Mouse (Mus musculus) hindlimb bud, embryonic 11.5 days (tissue): ENCODE results near the gene Aff3.

ENCODE experiments used
- DNase-seq: peaks from one replicate; pipeline ENCODE4 v3.0.0-alpha.2; 2012; ENCODE audit warnings: low read depth, low spot score; ENCODE audit errors: extremely low spot score

The Aff3 gene

GRCm38 (mm10) chr1:38658376-38658775 is 6.4 kb downstream of the Aff3 start:
- DNase-seq, result no peak

DNA sequence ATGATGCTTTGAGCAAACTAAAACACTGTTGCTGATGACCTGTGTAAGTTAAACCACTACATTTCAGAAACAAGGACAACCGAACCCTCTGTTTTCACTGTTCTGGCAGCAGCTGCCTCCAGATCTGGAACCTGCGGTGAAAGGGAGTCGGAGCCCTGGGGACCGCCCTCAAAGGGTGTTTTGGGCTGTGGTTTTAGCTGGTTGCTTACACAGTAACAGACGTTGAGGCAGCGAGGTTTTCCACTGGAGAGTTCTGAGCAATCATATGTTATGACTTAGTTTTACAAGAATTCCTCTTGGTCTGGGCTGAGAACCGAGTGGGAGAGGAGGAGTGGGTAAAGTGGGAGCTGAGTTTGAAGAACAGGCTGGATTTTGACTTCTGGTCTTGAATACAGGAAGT is 7.1 kb downstream of the Aff3 start:
- DNase-seq, result no peak

DNA sequence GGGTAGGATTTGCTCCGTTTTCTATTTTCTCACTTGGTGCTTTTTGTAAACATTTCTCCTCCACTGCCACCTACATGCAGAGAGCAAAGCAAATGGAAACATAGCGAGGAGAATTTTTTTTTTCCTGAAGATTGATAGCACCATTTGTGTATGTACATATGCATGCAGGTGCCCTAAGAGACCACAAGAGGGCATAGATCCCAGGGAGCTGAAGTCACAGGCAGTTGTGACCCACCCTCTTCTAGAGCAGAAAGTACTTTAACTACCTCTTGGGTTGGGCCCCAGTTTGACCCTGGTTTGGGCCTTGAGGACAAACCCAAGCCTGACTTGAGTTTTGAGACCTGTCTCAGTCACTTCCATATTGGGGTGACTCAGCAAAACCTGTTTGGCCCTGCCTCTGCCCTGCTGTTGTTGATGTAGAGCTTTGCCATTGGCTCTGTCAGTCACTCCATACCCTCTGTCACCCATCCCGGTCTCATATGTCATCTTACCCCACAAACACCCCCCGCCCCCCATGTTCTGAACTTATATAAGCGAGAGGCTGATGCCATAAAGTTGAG is 9.7 kb downstream of the Aff3 start:
- DNase-seq, result no peak

DNA sequence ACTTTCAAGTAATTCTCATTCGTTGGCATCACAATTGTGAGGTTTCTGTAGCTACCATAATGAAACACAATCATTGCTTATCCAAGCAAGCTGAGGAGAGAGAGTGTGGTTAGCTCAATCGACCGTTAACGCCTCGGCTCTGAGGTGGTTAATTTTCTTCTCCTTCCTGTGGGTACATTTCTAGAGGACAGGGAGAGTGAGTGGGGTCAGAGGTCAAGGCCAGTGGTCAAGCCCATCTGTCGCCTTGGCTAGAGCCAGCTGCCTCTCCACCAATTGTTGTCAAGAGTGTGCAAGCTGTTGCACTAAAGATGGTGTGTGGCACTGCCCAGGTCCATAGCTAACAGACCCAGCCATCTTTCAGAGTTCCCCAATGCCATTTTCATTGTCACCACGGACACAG is 14.7 kb downstream of the Aff3 start:
- no peak for DNase-seq

GRCm38 (mm10) chr1:38649174-38649573 is 15.6 kb downstream of the Aff3 start:
- DNase-seq, result no peak

DNA sequence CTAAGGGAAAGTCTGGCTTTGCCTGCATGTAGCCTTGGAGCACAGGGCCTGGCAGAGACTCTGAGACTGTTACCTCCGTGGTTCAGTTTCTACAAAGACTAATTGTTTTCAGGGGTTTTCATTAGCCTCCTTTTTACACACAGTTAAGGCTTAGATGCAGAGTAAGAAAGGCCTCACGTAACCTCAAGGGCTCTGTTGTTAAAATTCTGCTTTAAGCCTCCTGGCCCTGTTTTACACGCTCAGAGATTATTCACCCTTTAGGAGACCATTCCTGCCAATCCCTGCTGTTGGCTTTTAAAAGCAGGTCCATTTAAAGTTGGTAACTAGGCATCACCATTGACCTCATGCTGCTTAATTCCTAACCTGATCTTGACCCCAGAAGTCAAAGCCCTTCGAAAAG is 22.5 kb downstream of the Aff3 start:
- DNase-seq, result no peak

DNA sequence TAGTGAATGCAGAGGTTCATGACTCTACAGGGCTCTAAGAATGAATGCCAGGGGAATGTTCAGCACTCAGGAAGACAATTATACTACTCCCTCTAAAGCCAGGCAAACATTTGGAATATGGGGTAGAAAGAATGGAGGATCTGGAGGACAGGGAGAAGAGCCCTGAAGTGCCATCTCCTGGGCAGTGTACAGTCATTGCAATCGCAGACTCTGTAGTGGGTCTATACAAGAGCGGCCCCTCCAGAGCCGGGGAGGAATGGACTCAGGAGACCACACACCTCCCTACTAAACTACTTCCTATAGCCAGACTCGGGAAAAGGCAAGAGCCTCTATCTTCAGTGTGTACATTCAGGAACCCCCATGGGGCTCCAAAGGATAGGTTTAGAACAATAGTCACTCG is 25.1 kb downstream of the Aff3 start:
- DNase-seq, result no peak

DNA sequence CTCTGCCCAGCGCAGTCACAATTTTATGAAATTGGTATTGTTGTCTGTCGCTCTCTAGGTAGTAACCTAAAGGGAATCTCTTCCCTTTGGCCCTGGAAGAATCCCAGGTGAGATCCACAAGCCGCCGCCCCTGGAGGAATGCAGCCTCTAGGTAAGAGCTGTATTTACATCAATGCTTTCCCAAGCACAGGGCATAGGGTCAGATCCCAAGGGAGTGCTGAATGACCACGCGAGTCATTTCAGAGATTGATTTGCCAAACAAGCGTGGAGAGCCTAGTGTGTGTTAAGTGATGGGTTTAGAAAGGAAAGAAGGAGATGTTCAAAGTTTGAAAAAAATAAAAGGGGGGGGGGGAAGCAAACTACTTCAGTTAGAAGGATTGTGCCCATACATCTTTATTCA is 29.2 kb downstream of the Aff3 start:
- no peak for DNase-seq

DNA sequence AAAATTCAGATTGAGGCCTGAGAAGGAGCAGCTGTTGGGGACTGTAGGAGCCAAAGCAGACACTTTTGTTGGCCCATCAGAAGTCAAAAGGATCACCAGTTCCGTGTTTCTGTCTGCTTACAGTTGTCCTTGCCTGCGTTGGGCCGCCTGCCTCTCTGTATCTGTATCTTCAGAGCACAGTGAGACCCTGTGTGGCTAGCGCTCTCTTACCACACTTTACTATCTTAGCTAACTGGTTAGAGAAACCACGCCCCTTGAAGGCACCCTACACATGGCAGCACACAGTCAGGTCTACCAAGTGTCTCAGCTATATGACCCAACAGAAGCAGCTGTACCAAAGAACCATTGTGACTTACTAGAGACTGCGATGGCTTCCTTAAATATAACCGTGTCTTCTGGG is 30.7 kb downstream of the Aff3 start:
- no peak for DNase-seq

- no peak for DNase-seq
Observed at GRCm38 (mm10) chr1:38632461-38633180, 32.1 kb downstream of the Aff3 start.

DNA sequence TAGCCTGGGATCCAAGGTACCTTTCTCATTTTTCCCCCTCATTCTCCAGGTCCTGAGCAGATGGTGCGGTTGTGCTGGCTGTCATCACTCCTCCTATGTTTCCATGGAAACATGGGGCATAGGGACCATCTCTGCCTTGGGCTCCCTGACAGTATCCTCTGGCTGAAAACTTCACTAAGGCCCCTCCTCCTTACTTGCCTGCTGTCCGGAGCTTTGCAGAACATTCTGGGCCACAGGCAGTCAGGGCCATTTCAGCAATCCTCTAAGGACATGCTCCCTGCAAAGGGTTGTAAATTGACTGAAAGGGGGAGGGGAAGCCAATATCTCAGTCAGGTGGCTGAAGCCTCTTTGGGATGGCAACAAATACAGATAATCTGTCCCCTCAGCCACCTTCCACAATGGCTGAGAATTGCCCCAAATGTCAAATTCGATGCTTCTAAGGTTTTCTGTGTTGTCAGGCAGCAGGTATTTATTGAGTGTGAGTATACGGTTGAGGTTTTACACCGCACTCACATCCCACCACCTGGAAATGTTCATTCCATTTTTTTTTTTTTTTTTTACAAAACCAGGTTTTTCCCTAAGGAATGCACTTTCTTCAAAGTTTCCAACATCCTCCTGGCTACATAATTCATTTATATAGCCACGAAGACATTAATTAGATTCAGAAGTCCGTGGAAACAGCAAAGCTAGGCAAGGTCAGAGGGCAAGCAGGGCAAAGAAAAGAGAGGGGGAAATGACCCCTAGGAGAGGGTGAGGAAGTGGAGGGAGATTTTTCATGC is 33.1 kb downstream of the Aff3 start:
- DNase-seq, result peak; percentile 89

DNA sequence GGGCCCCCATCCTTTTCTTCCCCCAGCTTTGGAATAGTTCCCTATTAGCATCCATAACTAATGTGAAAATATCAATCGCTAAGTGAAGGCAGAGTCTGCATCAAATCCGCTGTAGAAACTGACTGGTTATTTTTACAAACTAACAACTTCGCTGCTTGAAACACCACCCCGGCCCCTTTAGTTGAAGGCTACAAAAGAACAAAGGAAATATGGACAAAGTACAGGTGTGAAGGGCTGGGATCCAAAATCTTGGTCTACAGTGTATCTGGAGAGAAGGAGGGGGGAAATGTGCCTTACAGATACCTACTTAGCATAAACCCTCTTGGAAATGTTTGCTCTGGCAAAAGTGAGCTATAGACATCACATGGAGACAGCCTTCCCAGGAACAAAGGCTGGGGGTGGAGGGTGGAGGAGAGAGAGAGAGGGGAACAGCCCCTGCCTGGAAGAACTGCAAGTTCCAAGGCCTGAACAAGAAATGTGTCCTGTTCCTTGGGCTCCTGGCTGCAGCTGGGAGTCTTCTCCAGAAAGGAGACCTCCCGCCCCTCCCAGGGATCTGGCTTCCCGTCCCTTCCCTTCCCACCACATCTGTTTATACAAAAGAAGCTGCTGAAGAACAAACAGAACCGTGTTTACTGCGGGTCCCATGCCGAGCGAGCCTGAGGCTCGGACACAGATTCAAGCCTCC is 35.7 kb downstream of the Aff3 start:
- DNase-seq, result no peak

DNA sequence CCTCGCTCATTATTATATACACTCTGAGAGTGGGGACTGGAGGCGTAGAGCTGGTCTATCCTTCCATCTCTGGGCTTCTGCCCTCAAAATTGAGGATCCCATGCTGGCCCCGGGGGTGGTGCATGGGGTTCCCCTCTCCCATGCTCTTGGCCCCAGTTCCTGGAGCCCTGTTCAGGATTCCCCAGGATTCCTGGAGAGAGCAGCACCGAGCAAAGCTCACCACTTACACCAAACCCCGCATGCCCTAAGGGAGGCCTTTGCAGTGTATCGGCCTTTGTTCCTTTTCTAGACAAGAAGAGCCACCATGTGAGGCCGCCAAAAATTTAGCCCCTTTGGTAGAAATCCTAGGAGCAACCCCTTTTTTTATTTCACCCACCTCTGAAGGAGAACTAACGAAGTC is 36.3 kb downstream of the Aff3 start:
- no peak for DNase-seq

DNA sequence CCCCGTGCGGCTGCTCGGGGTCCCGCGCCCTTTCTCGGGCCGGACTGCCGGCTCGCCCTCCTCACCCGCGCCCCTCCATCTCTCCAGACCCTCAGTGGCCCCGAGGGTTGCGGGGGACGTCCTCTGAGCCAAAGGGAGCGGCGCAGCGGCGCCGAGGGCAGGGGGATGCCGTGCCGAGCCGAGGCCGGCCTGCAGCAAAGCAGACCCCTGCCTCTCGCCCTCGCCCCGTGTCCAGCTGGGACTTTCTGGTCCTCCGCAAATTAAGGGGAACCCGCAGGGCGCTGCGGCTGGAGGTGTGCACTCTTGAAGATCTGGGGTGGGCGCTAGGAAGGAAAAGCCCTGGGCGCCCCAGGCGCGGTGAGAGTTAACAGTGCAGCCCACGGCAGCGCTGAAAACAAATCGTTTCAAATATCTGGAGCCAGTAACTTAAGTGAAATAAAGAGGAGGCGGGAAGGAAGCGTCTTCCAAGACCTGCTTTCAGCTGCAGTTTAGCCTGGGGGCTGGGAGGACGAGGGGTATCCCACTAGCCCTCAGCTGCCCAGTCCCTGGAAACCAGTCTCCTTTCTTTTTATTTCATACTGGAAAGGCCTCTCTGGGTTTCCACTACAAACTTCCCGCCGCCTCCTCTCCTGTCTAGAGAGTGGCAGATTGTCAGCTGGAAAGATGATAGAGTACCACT is 36.9 kb downstream of the Aff3 start:
- no peak for DNase-seq

DNA sequence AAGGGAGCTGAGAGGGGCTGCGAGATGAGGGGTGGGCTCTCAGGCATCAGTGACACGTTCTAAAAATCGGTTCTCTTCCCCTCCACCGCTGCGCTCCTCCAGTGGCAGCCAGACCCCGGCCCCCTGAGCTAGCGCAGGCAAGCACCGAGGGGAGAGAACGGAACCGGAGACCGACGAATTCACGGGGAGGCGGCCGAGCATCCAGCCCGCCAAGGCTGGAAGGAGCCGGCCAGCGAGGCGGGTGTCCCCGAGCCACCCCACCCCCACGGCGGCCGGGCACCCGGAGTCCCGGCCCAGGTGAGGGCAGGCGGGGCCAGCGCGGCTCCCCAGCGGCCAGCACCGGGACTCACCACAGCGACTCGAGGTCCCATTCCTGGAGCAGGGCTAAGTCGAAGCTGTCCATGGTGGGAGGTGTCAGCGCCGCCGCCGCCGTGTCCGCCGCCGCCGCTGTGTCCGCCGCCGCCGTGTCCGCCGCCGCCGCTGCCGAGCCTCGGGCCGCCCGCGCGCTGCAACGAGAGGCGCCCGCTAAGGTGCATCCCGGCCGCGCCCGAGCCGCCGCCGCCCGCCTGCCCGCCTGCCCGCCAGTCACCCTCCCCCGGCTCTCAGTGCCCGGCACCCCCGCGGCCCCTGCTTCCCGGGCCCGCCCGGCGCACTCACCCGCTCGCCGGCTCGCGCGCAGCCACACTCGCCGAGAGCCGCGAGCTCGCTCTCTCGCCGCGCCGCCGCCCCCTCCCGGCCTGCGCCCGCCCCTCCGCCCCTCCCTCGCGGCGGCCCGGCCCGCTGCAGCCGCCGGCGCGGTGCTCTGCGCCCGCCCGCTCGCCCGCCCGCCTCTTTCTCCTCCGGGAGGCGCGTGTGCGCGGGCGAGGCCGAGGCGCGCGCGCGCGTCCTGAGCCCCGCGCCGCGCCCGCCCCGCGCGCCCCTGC is 37.8 kb downstream of the Aff3 start:
- no peak for DNase-seq

- DNase-seq, result no peak
Observed at GRCm38 (mm10) chr1:38626388-38626738, 38.4 kb downstream of the Aff3 start.

- no peak for DNase-seq
Observed at GRCm38 (mm10) chr1:38621840-38622239, 42.9 kb downstream of the Aff3 start.

DNA sequence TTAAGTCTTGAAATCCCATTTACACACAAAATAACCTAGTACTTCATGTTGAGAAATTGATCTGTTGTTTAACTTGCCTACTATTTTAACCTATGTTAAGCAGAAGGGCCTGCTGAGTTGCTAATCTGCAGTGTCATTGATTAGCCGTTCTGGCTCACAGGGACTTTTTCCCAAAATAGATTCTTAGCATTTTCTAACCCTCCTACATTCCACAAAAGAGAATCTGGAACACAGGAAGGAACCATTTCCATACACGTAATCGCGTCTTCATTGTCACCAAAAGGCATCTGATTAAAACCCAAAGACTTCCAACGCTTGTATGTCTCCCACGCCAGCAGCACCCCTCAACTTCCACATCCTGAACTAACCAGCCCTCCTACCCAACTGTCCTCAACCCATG is 44.4 kb downstream of the Aff3 start:
- DNase-seq, result no peak

GRCm38 (mm10) chr1:38606741-38607140 is 58.0 kb downstream of the Aff3 start:
- peak; percentile 70 for DNase-seq

- no peak for DNase-seq
Observed at GRCm38 (mm10) chr1:38605426-38605825, 59.3 kb downstream of the Aff3 start.
